Mouse (Mus musculus) cortical plate, adult 2 months (tissue): Measurements from ENCODE around the gene Edn2. TPM values are rescaled to one million over a fixed set of nuclear protein-coding genes. Genes with fewer than 3 reads are reported as not detected.

Experiments used
- H3K27ac ChIP-seq: fragments of 200-500 bp; 2 replicates; pipeline ENCODE4 v1.5.1; 2012; ENCODE audit warnings: low read length, control low read depth, inconsistent platforms; ENCODE audit not compliant: insufficient read depth
- H3K4me1 ChIP-seq: fragments of 200-500 bp; 2 replicates; pipeline ENCODE4 v1.6.1; 2011; ENCODE audit warnings: low read length; ENCODE audit not compliant: control insufficient read depth, insufficient read depth
- H3K4me3 ChIP-seq: fragments of 200-500 bp; 2 replicates; pipeline ENCODE4 v1.5.1; 2011; ENCODE audit warnings: mild to moderate bottlenecking, low read length, control low read depth; ENCODE audit not compliant: insufficient read depth
- CTCF ChIP-seq: fragments of 200-500 bp; IDR thresholded peaks from 2 replicates; pipeline ENCODE4 v1.5.1; 2011; ENCODE audit warnings: mild to moderate bottlenecking, control low read depth, low read length; ENCODE audit not compliant: insufficient read depth; ENCODE audit errors: extremely low read depth
- POLR2A ChIP-seq: fragments of 200-500 bp; IDR thresholded peaks from 2 replicates; pipeline ENCODE4 v1.6.1; 2011; ENCODE audit warnings: mild to moderate bottlenecking, low read length, control low read depth; ENCODE audit not compliant: insufficient read depth; ENCODE audit errors: extremely low read depth
- polyA plus RNA-seq: library from polyadenylated mRNA; depleted of rRNA; stranded (reverse); fragments of >200 nt; gene quantifications from 2 replicates; pipeline ENCODE4 v1.2.3, GENCODE M21; 2012; rRNA removed

Edn2 gene
- polyA plus RNA-seq: 0.13 TPM in 1 of 2 replicates, not detected in the other

DNA sequence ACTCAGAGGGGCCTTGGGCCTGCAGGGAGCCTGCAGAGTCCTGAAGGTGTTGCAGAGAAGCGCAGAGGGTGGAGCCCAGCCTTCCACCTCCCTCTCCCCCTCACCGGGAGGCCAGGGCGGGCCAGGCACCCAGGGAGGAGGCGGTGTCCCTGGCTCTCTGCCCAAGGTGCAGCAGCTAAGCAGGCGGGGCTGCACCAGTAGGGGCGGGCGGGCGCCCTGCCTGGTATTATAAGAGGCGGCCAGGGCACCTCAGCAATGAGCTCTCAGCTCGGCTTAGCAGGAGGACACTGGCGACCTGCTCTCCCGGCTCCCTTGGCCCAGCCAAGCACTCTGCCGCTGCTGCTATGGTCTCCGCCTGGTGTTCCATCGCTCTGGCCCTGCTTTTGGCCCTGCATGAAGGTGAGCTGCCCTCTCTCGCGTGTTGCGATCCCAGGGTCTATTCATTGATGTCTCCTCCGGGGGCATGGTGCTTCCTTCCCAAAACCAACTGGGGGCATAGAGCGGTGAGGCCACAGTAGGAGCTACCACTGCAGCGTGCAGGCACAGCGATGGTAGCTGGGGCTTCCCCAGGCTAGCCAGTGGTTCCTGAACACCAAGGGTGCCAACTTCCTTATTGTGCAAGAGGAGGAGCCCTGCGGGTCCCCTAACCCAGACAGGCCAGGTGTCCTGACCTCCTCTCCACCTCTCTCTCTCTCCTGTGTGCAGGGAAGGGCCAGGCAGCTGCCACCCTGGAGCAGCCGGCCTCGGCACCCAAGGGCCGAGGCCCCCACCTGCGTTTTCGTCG lies at the start of gene Edn2:
TSS of gene Edn2 (plus strand) at position 41 of the 784 bp plus-strand sequence.
- TF ChIP-seq CTCF (no peak), POLR2A (no peak)
- Histone ChIP-seq H3K27ac (no peak within 1 kb of the TSS), H3K4me1 (peaks cover 4% of the 10 kb centered on the region; the same call in 1 of the 2 replicates), H3K4me3 (no peak within 1 kb of the TSS)

DNA sequence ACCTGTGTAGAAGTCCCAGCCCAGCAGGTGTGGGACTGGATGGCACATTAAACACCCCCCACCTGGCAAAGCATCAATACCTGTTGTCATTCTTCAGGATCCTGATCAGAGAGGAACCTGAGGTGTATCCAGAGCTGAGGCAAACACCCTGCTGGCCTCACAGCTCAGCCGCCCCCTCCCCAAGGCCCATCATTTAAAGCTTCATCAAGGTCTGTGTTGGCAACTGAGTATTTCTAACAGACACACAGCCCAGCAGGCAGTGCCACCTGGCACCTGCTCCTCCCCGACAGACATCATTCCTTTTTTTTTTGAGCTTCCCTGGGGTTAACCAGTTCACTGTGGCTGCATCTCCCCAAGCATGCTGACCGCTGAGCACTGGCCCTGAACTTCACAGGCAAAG lies 45.5 kb upstream of the Edn2 start:
- Histone ChIP-seq H3K4me1 (peaks cover 5% of the 10 kb centered on the region), H3K4me3 (no peak overlapping the region), H3K27ac (no peak overlapping the region)
- no peak for TF ChIP-seq CTCF
- no peak for TF ChIP-seq POLR2A

DNA sequence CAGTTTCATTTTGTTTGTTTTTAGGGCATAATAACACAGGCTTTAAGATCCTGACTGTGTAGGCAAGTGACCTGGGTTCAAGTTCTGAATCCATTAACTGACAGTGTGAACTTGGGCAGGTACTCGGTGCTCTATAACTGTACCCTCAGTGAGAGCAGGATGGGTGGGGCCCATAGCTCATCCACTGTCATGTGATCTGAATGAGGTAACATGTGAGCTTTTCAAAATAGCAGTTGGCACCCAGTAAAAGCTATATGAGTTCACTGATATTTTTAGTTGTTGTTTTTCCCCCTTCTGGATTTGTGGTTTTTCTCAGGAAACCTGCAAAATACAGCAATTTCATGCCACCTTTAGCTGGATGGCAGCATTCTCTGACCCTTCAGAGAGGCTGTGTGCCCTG lies 44.7 kb upstream of the Edn2 start:
- no peak for TF ChIP-seq POLR2A
- TF ChIP-seq CTCF: no peak
- Histone ChIP-seq H3K4me1 (peaks cover 5% of the 10 kb centered on the region), H3K4me3 (no peak overlapping the region), H3K27ac (no peak overlapping the region)

DNA sequence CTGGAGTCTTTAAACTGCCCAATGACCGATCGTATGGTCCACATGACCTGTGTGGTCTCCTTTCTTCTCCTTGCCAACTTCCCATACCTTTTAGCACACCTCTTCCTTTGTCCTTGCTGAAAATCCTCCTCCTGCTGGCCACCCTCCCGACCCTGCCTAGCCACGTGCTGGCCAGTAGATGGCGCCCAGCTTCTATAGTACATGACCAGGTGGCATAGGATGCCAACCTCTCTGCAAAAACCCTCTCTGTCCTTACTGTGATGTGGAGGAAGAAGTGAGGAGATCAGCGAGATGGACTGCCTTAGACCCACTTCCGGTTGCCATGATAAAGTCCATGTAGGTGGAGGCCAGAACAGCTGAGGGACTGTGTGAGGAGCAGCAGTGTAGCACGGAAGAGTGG lies 40.7 kb upstream of the Edn2 start:
- Histone ChIP-seq H3K27ac (no peak overlapping the region), H3K4me3 (no peak overlapping the region), H3K4me1 (peaks cover 5% of the 10 kb centered on the region)
- no peak for TF ChIP-seq POLR2A
- peak; percentile 75 for TF ChIP-seq CTCF

DNA sequence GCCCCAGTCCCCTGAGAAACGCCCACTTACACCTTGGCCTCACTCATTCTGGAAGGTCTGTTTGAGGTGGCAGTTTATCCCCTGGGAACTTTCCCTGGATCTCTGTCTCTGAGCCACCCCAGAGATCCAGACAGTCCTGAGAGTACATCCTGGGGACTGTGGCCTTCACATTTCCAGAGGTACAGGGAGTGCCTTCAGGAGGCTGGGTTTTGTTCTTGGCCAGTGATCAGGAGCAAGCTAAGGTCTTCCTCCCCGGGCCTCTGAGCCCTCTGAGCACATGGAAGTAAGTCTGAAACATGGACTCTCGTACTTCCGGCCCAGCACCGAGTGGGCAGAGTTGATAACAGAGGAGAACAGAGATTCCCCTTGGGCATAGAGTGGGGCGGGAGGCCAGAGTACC lies 36.4 kb upstream of the Edn2 start:
- H3K4me3 ChIP-seq: no peak overlapping the region
- no peak overlapping the region for H3K27ac ChIP-seq
- H3K4me1 ChIP-seq: peaks cover 8% of the 10 kb centered on the region
- TF ChIP-seq POLR2A: no peak
- no peak for TF ChIP-seq CTCF

DNA sequence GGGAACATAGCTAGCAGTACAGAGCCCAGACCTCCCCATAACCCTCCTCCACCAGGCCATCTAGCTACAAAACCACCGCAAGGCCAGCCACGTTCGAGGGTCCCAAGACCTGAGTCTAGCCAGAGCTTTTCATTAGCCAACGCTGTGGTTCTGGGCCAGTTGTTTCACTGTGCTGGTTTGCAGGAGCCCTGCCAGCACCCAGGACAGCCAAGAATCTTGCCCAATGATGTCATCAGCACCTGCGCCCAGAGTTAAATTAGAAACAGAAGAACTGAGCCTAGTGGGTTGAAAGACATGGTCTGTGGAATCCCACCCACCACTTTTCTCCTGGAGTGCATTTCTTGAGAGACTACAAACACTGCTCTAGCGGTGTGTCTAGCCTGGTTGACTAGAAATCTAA lies 35.0 kb upstream of the Edn2 start:
- TF ChIP-seq POLR2A: no peak
- TF ChIP-seq CTCF: no peak
- Histone ChIP-seq H3K27ac (no peak overlapping the region), H3K4me1 (peaks cover 8% of the 10 kb centered on the region), H3K4me3 (no peak overlapping the region)

DNA sequence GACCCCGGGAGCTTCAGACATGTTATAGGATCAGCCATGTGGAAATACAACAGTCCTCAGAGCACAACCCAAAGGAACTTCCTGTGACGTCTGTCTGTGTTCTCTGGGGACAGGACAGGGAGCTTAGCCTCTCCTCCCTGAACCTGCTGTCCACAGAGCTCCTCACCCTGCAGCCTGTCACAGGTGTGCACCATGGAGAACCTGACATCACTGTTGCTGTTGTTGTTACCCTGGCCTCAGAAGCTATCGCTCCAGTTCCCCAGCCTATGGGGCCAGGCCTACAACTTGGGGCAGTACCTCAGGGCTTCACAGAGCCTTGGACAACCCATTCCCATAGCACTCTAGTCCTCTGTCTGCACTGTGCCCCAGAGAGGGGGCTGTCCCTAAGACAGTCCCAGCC lies 33.7 kb upstream of the Edn2 start:
- TF ChIP-seq POLR2A: no peak
- no peak for TF ChIP-seq CTCF
- H3K27ac ChIP-seq: no peak overlapping the region

DNA sequence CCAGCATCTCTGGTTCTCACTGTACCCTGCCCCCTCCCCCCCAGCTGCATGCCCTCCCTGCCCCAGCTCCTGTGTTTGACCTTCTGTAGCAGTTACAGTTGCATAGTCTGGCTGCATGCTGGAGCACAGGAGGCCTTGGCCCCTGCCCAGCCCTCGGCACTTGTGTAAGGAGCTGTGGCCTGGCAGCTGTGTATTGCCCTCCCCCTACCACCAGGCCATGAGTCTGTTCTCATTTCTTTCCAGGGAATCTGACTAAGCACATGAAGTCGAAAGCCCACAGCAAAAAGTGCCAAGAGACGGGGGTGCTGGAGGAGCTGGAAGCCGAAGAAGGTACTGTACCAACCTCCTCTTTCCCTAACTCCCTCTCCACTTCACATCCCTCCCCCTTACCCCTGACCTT lies 33.0 kb upstream of the Edn2 start:
- H3K4me3 ChIP-seq: no peak overlapping the region
- H3K27ac ChIP-seq: no peak overlapping the region
- peaks cover 8% of the 10 kb centered on the region for H3K4me1 ChIP-seq
- TF ChIP-seq CTCF: no peak
- TF ChIP-seq POLR2A: no peak

More for the DNA sequence above, 33.7 kb upstream of the Edn2 start:
- Histone ChIP-seq H3K4me3 (no peak overlapping the region), H3K4me1 (peaks cover 8% of the 10 kb centered on the region)

DNA sequence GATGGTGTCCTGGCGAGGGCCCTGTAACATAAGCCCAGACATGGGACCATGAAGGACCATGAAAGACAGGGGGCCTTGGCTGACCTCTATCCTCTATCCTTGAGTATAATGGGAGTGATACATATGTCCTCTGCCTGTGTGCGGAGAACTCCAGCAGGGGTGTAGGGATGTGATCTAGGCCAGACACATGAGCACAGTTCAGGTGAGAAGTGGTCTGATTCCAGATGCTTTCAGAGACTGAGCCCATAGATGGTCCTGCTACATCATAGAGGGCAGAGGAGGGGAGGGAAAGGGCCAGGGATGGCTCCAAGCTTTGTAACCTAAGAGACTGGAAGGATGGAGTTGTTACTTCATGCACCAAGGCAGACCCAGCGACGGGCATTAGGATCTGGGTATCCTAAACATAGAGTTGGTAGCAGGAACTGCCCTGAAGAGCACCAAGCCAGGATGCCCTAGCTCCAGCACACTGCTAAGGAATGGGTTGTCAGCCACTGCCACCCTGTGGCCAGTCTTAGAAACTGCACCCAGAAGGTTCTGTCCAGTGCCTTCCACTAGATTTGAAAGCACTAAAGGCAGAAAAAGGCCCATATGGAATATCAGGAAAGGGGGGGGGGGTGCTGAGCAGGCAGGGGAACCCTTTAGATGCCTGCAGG lies 31.6 kb upstream of the Edn2 start:
- peak; percentile 93 for TF ChIP-seq CTCF
- no peak for TF ChIP-seq POLR2A
- Histone ChIP-seq H3K4me1 (peaks cover 8% of the 10 kb centered on the region), H3K4me3 (no peak overlapping the region), H3K27ac (no peak overlapping the region)

DNA sequence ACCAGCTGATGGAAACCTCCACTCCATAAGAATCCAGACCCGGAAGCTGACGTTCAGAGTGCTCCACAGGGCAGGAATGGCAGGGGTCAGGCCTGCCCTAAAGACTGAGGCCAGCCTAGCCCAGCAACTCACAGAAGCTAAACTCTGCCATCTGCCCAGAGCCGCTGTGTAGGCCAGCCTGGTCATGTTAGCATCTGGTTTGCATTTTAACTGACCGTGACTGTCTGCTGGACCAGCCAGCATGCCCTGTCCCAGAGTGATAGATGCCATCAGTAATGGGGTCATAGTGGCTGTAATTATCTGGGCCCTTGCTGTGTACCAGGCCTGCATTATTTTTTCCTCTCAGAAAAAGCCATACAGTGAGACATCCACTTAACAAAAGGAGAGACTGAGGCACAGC lies 30.1 kb upstream of the Edn2 start:
- Histone ChIP-seq H3K4me3 (no peak overlapping the region), H3K4me1 (peaks cover 8% of the 10 kb centered on the region), H3K27ac (no peak overlapping the region)
- no peak for TF ChIP-seq CTCF
- TF ChIP-seq POLR2A: no peak
